Mouse (Mus musculus) forebrain, postnatal 0 days (tissue): ENCODE measurements around the gene Rtn2. TPM values are rescaled to one million over a fixed set of nuclear protein-coding genes. Genes with fewer than 3 reads are reported as not detected.
A peak's percentile ranks its signal among the peaks of the same experiment; 100 is the strongest.

Experiments
- ATAC-seq: fragments of 200-750 bp; cut with Nextera tagmentation; 2 replicates; pipeline ENCODE4 v1.8.0; 2017; ENCODE audit warnings: mild to moderate bottlenecking, moderate library complexity
- DNase-seq: peaks from one replicate; pipeline ENCODE4 v3.0.0-alpha.2; 2015
- H3K27ac ChIP-seq: fragments of 300-500 bp; sonication (generic); 2 replicates; pipeline ENCODE4 v1.5.1; 2014; ENCODE audit warnings: low read depth, mild to moderate bottlenecking, antibody characterized with exemption, low read length, moderate library complexity, mixed read lengths
- H3K27me3 ChIP-seq: fragments of 300-500 bp; sonication (generic); 2 replicates; pipeline ENCODE4 v1.6.1; 2014; ENCODE audit warnings: mild to moderate bottlenecking, low read length, mixed read lengths; ENCODE audit not compliant: insufficient read depth
- H3K36me3 ChIP-seq: fragments of 300-500 bp; sonication (generic); 2 replicates; pipeline ENCODE4 v1.6.1; 2014; ENCODE audit warnings: mild to moderate bottlenecking, moderate library complexity; ENCODE audit not compliant: insufficient read depth
- H3K4me1 ChIP-seq: fragments of 300-500 bp; sonication (generic); 2 replicates; pipeline ENCODE4 v1.6.1; 2014; ENCODE audit warnings: antibody characterized with exemption; ENCODE audit not compliant: insufficient read depth
- H3K4me2 ChIP-seq: fragments of 300-500 bp; sonication (generic); 2 replicates; pipeline ENCODE4 v1.6.1; 2014; ENCODE audit warnings: low read depth, mild to moderate bottlenecking, moderate library complexity
- H3K4me3 ChIP-seq: fragments of 300-500 bp; sonication (generic); 2 replicates; pipeline ENCODE4 v1.5.1; 2014; ENCODE audit warnings: low read depth, low read length, mixed read lengths
- H3K9ac ChIP-seq: fragments of 300-500 bp; sonication (generic); 2 replicates; pipeline ENCODE4 v1.6.1; 2014; ENCODE audit warnings: mild to moderate bottlenecking
- H3K9me3 ChIP-seq: fragments of 300-500 bp; sonication (generic); 2 replicates; pipeline ENCODE4 v1.6.1; 2016; ENCODE audit warnings: low read length
- CTCF ChIP-seq: sonication (generic); IDR thresholded peaks from 2 replicates; pipeline ENCODE4 v1.5.1; 2016; ENCODE audit warnings: antibody characterized with exemption, control low read depth, low read depth
- WGBS: fragments of 180-500 bp; shearing (Covaris S2); extraction: QIAGEN DNeasy Blood & Tissue Kit; methylation state at CpG from one replicate; pipeline ENCODE4 v1.1.7; 2014; 5-methylcytosine and 5-hydroxymethylcytosine counted together
- polyA plus RNA-seq: library from polyadenylated mRNA; unstranded; fragments of >200 nt; fragmentation: Nextera tagmentation; extraction: Ambion mirVana; gene quantifications from 2 replicates; pipeline ENCODE4 v1.2.1, GENCODE M21; 2015
- total RNA-seq: library from RNA; depleted of rRNA; stranded (reverse); fragments of >200 nt; gene quantifications from 2 replicates; pipeline ENCODE4 v1.2.3, GENCODE M21; 2014; rRNA removed

The Rtn2 gene
- total RNA-seq (154 and 163 TPM in 2 replicates), polyA plus RNA-seq (126 and 136 TPM in 2 replicates)

GRCm38 (mm10) chr7:19282385-19282784, at the start of gene Rtn2:
Gene Rtn2, plus strand, starts transcription at chr7:19282624.
- H3K4me3 ChIP-seq = peak within 1 kb of the TSS; percentile 86
- ATAC-seq (peak; percentile 81), DNase-seq (peak; percentile 88)
- peak within 1 kb of the TSS; percentile 70 for H3K4me2 ChIP-seq
- H3K27me3 ChIP-seq = peaks cover 36% of the 10 kb centered on the region
- no peak for TF ChIP-seq CTCF
- H3K27ac ChIP-seq = peak within 1 kb of the TSS; percentile 95
- WGBS = 3% methylated on average over 34 of the region's 37 CpGs
- no peaks in the 10 kb centered on the region for H3K9me3 ChIP-seq
- peaks cover 9% of the 10 kb centered on the region for H3K36me3 ChIP-seq
- H3K9ac ChIP-seq = peak within 1 kb of the TSS; percentile 99
- peaks cover 12% of the 10 kb centered on the region for H3K4me1 ChIP-seq

GRCm38 (mm10) chr7:19234652-19235051, 47.8 kb upstream of the Rtn2 start:
- no peak for ATAC-seq
- TF ChIP-seq CTCF = no peak

GRCm38 (mm10) chr7:19235092-19235671, 47.2 kb upstream of the Rtn2 start:
- H3K4me1 ChIP-seq = no peaks in the 10 kb centered on the region
- no peak for TF ChIP-seq CTCF
- H3K27ac ChIP-seq = no peak overlapping the region
- ATAC-seq (no peak), DNase-seq (no peak)
- no peaks in the 10 kb centered on the region for H3K9me3 ChIP-seq
- 91% methylated on average over 2 of the region's 2 CpGs for WGBS
- no peak overlapping the region for H3K4me2 ChIP-seq
- H3K36me3 ChIP-seq = no peaks in the 10 kb centered on the region
- no peaks in the 10 kb centered on the region for H3K27me3 ChIP-seq
- no peak overlapping the region for H3K9ac ChIP-seq
- no peak overlapping the region for H3K4me3 ChIP-seq

More at GRCm38 (mm10) chr7:19234652-19235051, 47.8 kb upstream of the Rtn2 start:
- Histone ChIP-seq H3K36me3 (no peaks in the 10 kb centered on the region), H3K27ac (no peak overlapping the region), H3K9ac (no peak overlapping the region), H3K4me1 (peaks cover 2% of the 10 kb centered on the region; the same call in 1 of the 2 replicates), H3K9me3 (no peaks in the 10 kb centered on the region), H3K4me3 (no peak overlapping the region), H3K27me3 (no peaks in the 10 kb centered on the region), H3K4me2 (no peak overlapping the region)
- WGBS = 84% methylated on average over 5 of the region's 5 CpGs
- DNase-seq = no peak

- H3K36me3 ChIP-seq = no peaks in the 10 kb centered on the region
- 0 out of 2 replicates have a peak overlapping the region, but pooled peaks have one; percentile 6 for H3K9ac ChIP-seq
- no peaks in the 10 kb centered on the region for H3K27me3 ChIP-seq
- DNase-seq = no peak
- H3K4me3 ChIP-seq = no peak overlapping the region
- WGBS = 67% methylated on average over 2 of the region's 2 CpGs
- H3K9me3 ChIP-seq = no peaks in the 10 kb centered on the region
- no peak for ATAC-seq
- TF ChIP-seq CTCF = no peak
- H3K27ac ChIP-seq = no peak overlapping the region
- H3K4me1 ChIP-seq = no peaks in the 10 kb centered on the region
- no peak overlapping the region for H3K4me2 ChIP-seq
Observed at GRCm38 (mm10) chr7:19236411-19236810, 46.0 kb upstream of the Rtn2 start.

- TF ChIP-seq CTCF = no peak
- no peak overlapping the region for H3K4me2 ChIP-seq
- H3K9me3 ChIP-seq = no peaks in the 10 kb centered on the region
- no peak overlapping the region for H3K9ac ChIP-seq
- no peaks in the 10 kb centered on the region for H3K36me3 ChIP-seq
- H3K4me1 ChIP-seq = no peaks in the 10 kb centered on the region
- no peak overlapping the region for H3K4me3 ChIP-seq
- H3K27me3 ChIP-seq = no peaks in the 10 kb centered on the region
- ATAC-seq = no peak
- no peak overlapping the region for H3K27ac ChIP-seq
- DNase-seq = no peak
- WGBS = 96% methylated on average over 4 of the region's 4 CpGs
Observed at GRCm38 (mm10) chr7:19238344-19238743, 44.1 kb upstream of the Rtn2 start.

GRCm38 (mm10) chr7:19239423-19239822, 43.0 kb upstream of the Rtn2 start:
- H3K9me3 ChIP-seq = no peaks in the 10 kb centered on the region
- H3K27ac ChIP-seq = no peak overlapping the region
- TF ChIP-seq CTCF = peak; percentile 96
- no peak overlapping the region for H3K4me3 ChIP-seq
- no peak overlapping the region for H3K9ac ChIP-seq
- no peaks in the 10 kb centered on the region for H3K27me3 ChIP-seq
- peak; percentile 93 for DNase-seq
- peak; percentile 98 for ATAC-seq
- H3K4me1 ChIP-seq = no peaks in the 10 kb centered on the region
- H3K4me2 ChIP-seq = no peak overlapping the region
- no peaks in the 10 kb centered on the region for H3K36me3 ChIP-seq
- 0% methylated on average over 1 of the region's 1 CpGs for WGBS

GRCm38 (mm10) chr7:19239986-19240385, 42.4 kb upstream of the Rtn2 start:
- H3K27ac ChIP-seq = no peak overlapping the region
- DNase-seq (no peak), ATAC-seq (no peak)
- TF ChIP-seq CTCF = no peak
- H3K4me1 ChIP-seq = no peaks in the 10 kb centered on the region
- no peaks in the 10 kb centered on the region for H3K9me3 ChIP-seq
- no peaks in the 10 kb centered on the region for H3K27me3 ChIP-seq
- H3K36me3 ChIP-seq = 0 out of 2 replicates have a peak, but pooled peaks cover 5% of the 10 kb centered on the region
- H3K9ac ChIP-seq = no peak overlapping the region
- WGBS = 55% methylated on average over 4 of the region's 4 CpGs
- no peak overlapping the region for H3K4me3 ChIP-seq
- H3K4me2 ChIP-seq = no peak overlapping the region
